Mouse (Mus musculus): ENCODE measurements at regions not wholly inside any gene's neighbourhood (a gene's known extent, or its start where the extent isn't known, plus 50 kb on each side); places are given as distances from the start of the nearest gene placed in this dataset.

DNA sequence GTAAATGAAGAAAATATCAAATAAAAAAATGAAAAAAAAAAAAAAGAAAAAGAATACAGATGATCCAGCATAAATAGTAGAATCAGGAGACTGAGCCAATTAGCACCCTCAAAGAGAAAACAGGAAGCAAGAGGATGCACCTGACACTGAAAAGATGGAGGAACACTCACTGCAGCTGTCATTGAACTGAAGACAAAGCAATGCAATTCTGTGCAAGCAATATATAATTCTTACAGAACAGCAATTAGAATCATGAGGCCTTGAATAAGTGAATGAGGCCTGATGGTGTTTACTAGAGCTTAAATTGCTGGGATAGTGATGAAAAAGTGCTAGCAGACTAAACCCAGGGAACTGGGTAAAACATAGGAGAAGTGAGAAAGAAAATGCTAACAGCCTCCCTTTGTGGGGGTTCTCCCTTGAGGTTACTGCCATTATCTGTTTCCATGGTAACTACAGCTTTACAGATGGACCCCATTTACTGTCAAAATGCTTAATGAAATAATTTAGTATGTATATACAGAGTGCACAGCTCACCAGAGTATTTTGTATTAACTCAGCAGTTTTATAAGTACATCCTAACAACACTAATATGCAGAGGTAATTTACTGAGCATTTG, 407.6 kb downstream of the Casp12 start:
- no peak for TF ChIP-seq CTCF (IDR thresholded peaks at IDR 0.05)
- Histone ChIP-seq H3K9me3 (ENCODE audit: low read length) (no peaks in the 10 kb centered on the region), H3K4me1 (ENCODE audit: insufficient read depth, low read length) (no peaks in the 10 kb centered on the region), H3K36me3 (ENCODE audit: insufficient read depth, low read length) (no peaks in the 10 kb centered on the region), H3K4me3 (ENCODE audit: low read depth, low read length) (no peak overlapping the region), H3K27ac (ENCODE audit: low read depth, low read length) (no peak overlapping the region), H3K27me3 (ENCODE audit: insufficient read depth, low read length) (no peaks in the 10 kb centered on the region), H3K4me2 (ENCODE audit: low read depth, low read length, poor library complexity, severe bottlenecking) (no peak overlapping the region), H3K9ac (replicated peaks; ENCODE audit: low read length, poor library complexity, severe bottlenecking) (no peak overlapping the region)
- peak; percentile 52; the same call in 1 of the 2 replicates for ATAC-seq (ENCODE audit: low FRiP score)
- peak; percentile 9 for DNase-seq (ENCODE audit: low spot score)

- no peak for DNase-seq (ENCODE audit: low spot score)
- TF ChIP-seq CTCF (IDR thresholded peaks at IDR 0.05): no peak
- Histone ChIP-seq H3K9ac (replicated peaks; ENCODE audit: low read length, poor library complexity, severe bottlenecking) (no peak overlapping the region), H3K27me3 (ENCODE audit: insufficient read depth, low read length) (no peaks in the 10 kb centered on the region), H3K27ac (ENCODE audit: low read depth, low read length) (no peak overlapping the region), H3K36me3 (ENCODE audit: insufficient read depth, low read length) (no peaks in the 10 kb centered on the region), H3K4me3 (ENCODE audit: low read depth, low read length) (no peak overlapping the region), H3K4me2 (ENCODE audit: low read depth, low read length, poor library complexity, severe bottlenecking) (no peak overlapping the region), H3K9me3 (ENCODE audit: low read length) (no peaks in the 10 kb centered on the region), H3K4me1 (ENCODE audit: insufficient read depth, low read length) (no peaks in the 10 kb centered on the region)
- no peak for ATAC-seq (ENCODE audit: low FRiP score)
- 48% methylated on average over 3 of the region's 3 CpGs for WGBS
Measured at GRCm38 (mm10) chr9:5753785-5754184, 408.6 kb downstream of the Casp12 start.

DNA sequence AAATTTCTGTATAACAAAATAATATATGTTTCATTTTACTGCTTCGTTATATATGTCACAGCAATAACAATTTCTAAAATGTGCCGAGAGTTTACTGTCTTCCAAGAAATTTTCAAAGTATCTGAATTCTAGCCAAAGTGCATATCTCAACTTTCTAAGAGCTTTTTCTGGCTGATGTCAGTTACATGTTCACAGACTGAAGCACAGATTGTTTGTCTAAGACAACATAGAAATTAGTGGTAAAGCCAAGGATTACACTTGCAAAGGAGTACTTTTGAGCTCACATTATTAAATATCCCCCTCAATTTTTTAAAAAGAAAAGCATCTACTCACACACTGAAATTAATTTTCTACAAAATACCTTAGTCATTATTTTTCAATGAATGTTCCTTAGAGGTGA, 407.2 kb upstream of the Pdgfd start:
- no peaks in the 10 kb centered on the region for H3K4me1 ChIP-seq (ENCODE audit: insufficient read depth, low read length)
- ATAC-seq (ENCODE audit: low FRiP score) (no peak), DNase-seq (ENCODE audit: low spot score) (no peak)
- H3K27ac ChIP-seq (ENCODE audit: low read depth, low read length): no peak overlapping the region
- TF ChIP-seq CTCF (IDR thresholded peaks at IDR 0.05): no peak
- no peak overlapping the region for H3K4me3 ChIP-seq (ENCODE audit: low read depth, low read length)
- whole genome bisulfite sequencing: 87% methylated on average over 2 of the region's 2 CpGs
- H3K27me3 ChIP-seq (ENCODE audit: insufficient read depth, low read length): no peaks in the 10 kb centered on the region
- no peaks in the 10 kb centered on the region for H3K9me3 ChIP-seq (ENCODE audit: low read length)
- no peaks in the 10 kb centered on the region for H3K36me3 ChIP-seq (ENCODE audit: insufficient read depth, low read length)
- no peak overlapping the region for H3K9ac ChIP-seq (replicated peaks; ENCODE audit: low read length, poor library complexity, severe bottlenecking)
- H3K4me2 ChIP-seq (ENCODE audit: low read depth, low read length, poor library complexity, severe bottlenecking): no peak overlapping the region

DNA sequence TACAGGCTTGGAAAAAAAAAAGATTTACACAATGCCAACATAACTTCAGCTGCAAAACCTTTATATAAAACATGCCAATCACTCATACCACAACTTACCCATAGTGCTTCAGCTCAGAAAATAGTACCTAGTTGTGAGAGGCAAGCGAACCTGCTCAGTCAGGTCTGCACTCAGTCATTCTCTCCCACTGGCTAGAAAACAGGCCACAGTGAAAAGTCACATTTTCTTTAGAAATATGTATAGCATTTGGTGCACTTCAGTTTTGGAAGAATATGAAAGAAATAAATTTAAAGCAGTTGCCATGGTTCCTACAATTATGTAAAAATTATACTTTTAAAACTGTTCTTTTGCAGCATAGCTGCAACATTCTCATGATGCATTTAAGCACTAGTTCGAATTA, 398.5 kb upstream of the Pdgfd start:
- Histone ChIP-seq H3K27me3 (ENCODE audit: insufficient read depth, low read length) (no peaks in the 10 kb centered on the region), H3K36me3 (ENCODE audit: insufficient read depth, low read length) (no peaks in the 10 kb centered on the region), H3K9ac (replicated peaks; ENCODE audit: low read length, poor library complexity, severe bottlenecking) (no peak overlapping the region), H3K9me3 (ENCODE audit: low read length) (no peaks in the 10 kb centered on the region), H3K4me2 (ENCODE audit: low read depth, low read length, poor library complexity, severe bottlenecking) (no peak overlapping the region), H3K4me3 (ENCODE audit: low read depth, low read length) (no peak overlapping the region), H3K27ac (ENCODE audit: low read depth, low read length) (no peak overlapping the region), H3K4me1 (ENCODE audit: insufficient read depth, low read length) (no peaks in the 10 kb centered on the region)
- TF ChIP-seq CTCF (IDR thresholded peaks at IDR 0.05): no peak
- WGBS: 86% methylated on average over 2 of the region's 2 CpGs
- DNase-seq (ENCODE audit: low spot score) (no peak), ATAC-seq (ENCODE audit: low FRiP score) (no peak)

DNA sequence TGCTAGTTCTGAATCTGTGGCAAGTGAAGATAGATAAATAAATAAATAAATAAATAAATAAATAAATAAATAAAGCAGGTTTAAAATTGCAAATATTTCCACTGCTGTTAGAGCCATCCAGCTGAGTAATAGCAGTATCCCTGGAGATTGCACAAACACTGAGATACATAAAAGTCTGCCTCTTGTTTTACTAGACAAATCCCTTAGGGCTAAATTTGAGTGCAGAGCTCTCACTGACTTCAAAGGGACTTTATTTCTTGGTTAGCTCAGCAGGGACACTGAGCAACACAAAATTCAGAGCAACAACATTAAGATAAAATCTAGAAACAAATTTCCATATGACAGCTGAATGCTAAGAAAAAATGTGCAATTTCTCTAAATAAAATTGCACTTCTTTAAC, 397.2 kb upstream of the Pdgfd start:
- TF ChIP-seq CTCF (IDR thresholded peaks at IDR 0.05): no peak
- peak; percentile 73 for ATAC-seq (ENCODE audit: low FRiP score)
- Histone ChIP-seq H3K4me1 (ENCODE audit: insufficient read depth, low read length) (no peaks in the 10 kb centered on the region), H3K27me3 (ENCODE audit: insufficient read depth, low read length) (no peaks in the 10 kb centered on the region), H3K4me2 (ENCODE audit: low read depth, low read length, poor library complexity, severe bottlenecking) (no peak overlapping the region), H3K9me3 (ENCODE audit: low read length) (no peaks in the 10 kb centered on the region), H3K4me3 (ENCODE audit: low read depth, low read length) (no peak overlapping the region), H3K9ac (replicated peaks; ENCODE audit: low read length, poor library complexity, severe bottlenecking) (no peak overlapping the region), H3K36me3 (ENCODE audit: insufficient read depth, low read length) (no peaks in the 10 kb centered on the region), H3K27ac (ENCODE audit: low read depth, low read length) (no peak overlapping the region)
- no peak for DNase-seq (ENCODE audit: low spot score)

Data from midbrain, postnatal 0 days (tissue).